Mouse (Mus musculus): ENCODE data around the gene Ttyh3.

Gene Ttyh3

GRCm38 (mm10) chr5:140651231-140651630 is 2.4 kb upstream of the Ttyh3 start:
- DNase-seq (ENCODE audit: low read depth) = no peak

- no peak for DNase-seq (ENCODE audit: low read depth)
These were observed 1.1 kb upstream of the Ttyh3 start for GRCm38 (mm10) chr5:140649881-140650414.

GRCm38 (mm10) chr5:140649101-140649667 is 353 bp upstream of the Ttyh3 start:
- DNase-seq (ENCODE audit: low read depth) = peak; percentile 89

- no peak for DNase-seq (ENCODE audit: low read depth)
These were observed 861 bp downstream of the Ttyh3 start for GRCm38 (mm10) chr5:140647821-140648518.

- no peak for DNase-seq (ENCODE audit: low read depth)
These were observed 1.6 kb downstream of the Ttyh3 start for GRCm38 (mm10) chr5:140647031-140647760.

GRCm38 (mm10) chr5:140646171-140646570 is 2.7 kb downstream of the Ttyh3 start:
- no peak for DNase-seq (ENCODE audit: low read depth)

GRCm38 (mm10) chr5:140645454-140645853 is 3.4 kb downstream of the Ttyh3 start:
- no peak for DNase-seq (ENCODE audit: low read depth)

- peak; percentile 60 for DNase-seq (ENCODE audit: low read depth)
These were observed 4.1 kb downstream of the Ttyh3 start for GRCm38 (mm10) chr5:140644702-140645201.

GRCm38 (mm10) chr5:140644263-140644662 is 4.6 kb downstream of the Ttyh3 start:
- DNase-seq (ENCODE audit: low read depth) = no peak

GRCm38 (mm10) chr5:140642076-140642475 is 6.8 kb downstream of the Ttyh3 start:
- peak; percentile 52 for DNase-seq (ENCODE audit: low read depth)

GRCm38 (mm10) chr5:140641254-140641928 is 7.4 kb downstream of the Ttyh3 start:
- DNase-seq (ENCODE audit: low read depth) = no peak

- no peak for DNase-seq (ENCODE audit: low read depth)
These were observed 8.0 kb downstream of the Ttyh3 start for GRCm38 (mm10) chr5:140640812-140641211.

- DNase-seq (ENCODE audit: low read depth) = no peak
These were observed 9.0 kb downstream of the Ttyh3 start for GRCm38 (mm10) chr5:140639871-140640270.

GRCm38 (mm10) chr5:140639312-140639711 is 9.5 kb downstream of the Ttyh3 start:
- DNase-seq (ENCODE audit: low read depth) = no peak

GRCm38 (mm10) chr5:140638484-140638883 is 10.3 kb downstream of the Ttyh3 start:
- DNase-seq (ENCODE audit: low read depth) = no peak

GRCm38 (mm10) chr5:140637989-140638388 is 10.8 kb downstream of the Ttyh3 start:
- no peak for DNase-seq (ENCODE audit: low read depth)

- no peak for DNase-seq (ENCODE audit: low read depth)
These were observed 11.8 kb downstream of the Ttyh3 start for GRCm38 (mm10) chr5:140637058-140637410.

- no peak for DNase-seq (ENCODE audit: low read depth)
These were observed 12.3 kb downstream of the Ttyh3 start for GRCm38 (mm10) chr5:140636316-140637057.

- DNase-seq (ENCODE audit: low read depth) = no peak
These were observed 13.8 kb downstream of the Ttyh3 start for GRCm38 (mm10) chr5:140634798-140635722.

- DNase-seq (ENCODE audit: low read depth) = no peak
These were observed 15.4 kb downstream of the Ttyh3 start for GRCm38 (mm10) chr5:140633432-140633831.
